Mouse (Mus musculus) limb, embryonic 15.5 days (tissue): Measurements from ENCODE around the gene Vax2. TPM values are rescaled to one million over a fixed set of nuclear protein-coding genes. Genes with fewer than 3 reads are reported as not detected.

ENCODE experiments used
- ATAC-seq: fragments of 200-750 bp; cut with Nextera tagmentation; 2 replicates; pipeline ENCODE4 v1.8.0; 2017; ENCODE audit warnings: low read depth, moderate TSS enrichment; ENCODE audit not compliant: insufficient number of reproducible peaks, low FRiP score, low TSS enrichment
- H3K27ac ChIP-seq: fragments of 300-500 bp; sonication (generic); 2 replicates; pipeline ENCODE4 v1.5.1; 2015; ENCODE audit warnings: moderate library complexity, mild to moderate bottlenecking, inconsistent platforms
- H3K27me3 ChIP-seq: fragments of 300-500 bp; sonication (generic); 2 replicates; pipeline ENCODE4 v1.6.1; 2015; ENCODE audit warnings: inconsistent platforms
- H3K36me3 ChIP-seq: fragments of 300-500 bp; sonication (generic); 2 replicates; pipeline ENCODE4 v1.6.1; 2015; ENCODE audit warnings: inconsistent platforms
- H3K4me1 ChIP-seq: fragments of 300-500 bp; sonication (generic); 2 replicates; pipeline ENCODE4 v1.6.1; 2015; ENCODE audit warnings: inconsistent platforms
- H3K4me2 ChIP-seq: fragments of 300-500 bp; sonication (generic); 2 replicates; pipeline ENCODE4 v1.6.1; 2015; ENCODE audit warnings: mild to moderate bottlenecking, inconsistent platforms
- H3K4me3 ChIP-seq: fragments of 300-500 bp; sonication (generic); 2 replicates; pipeline ENCODE4 v1.5.1; 2015; ENCODE audit warnings: mild to moderate bottlenecking, inconsistent platforms
- H3K9ac ChIP-seq: fragments of 300-500 bp; sonication (generic); 2 replicates; pipeline ENCODE4 v1.6.1; 2015; ENCODE audit warnings: inconsistent platforms
- H3K9me3 ChIP-seq: fragments of 300-500 bp; sonication (generic); 2 replicates; pipeline ENCODE4 v1.6.1; 2016; ENCODE audit warnings: inconsistent platforms
- WGBS: fragments of 180-500 bp; shearing (Covaris S2); methylation state at CpG from one replicate; pipeline ENCODE4 v1.1.7; 2015; 5-methylcytosine and 5-hydroxymethylcytosine counted together
- polyA plus RNA-seq: library from polyadenylated mRNA; unstranded; fragments of >200 nt; fragmentation: Nextera tagmentation; extraction: Ambion mirVana; gene quantifications from 2 replicates; pipeline ENCODE4 v1.2.1, GENCODE M21; 2015

Gene Vax2
- polyA plus RNA-seq = 1.2 and 1.3 TPM in 2 replicates

- H3K27me3 ChIP-seq = peaks cover 100% of the 10 kb centered on the region
- peaks cover 43% of the 10 kb centered on the region for H3K4me1 ChIP-seq
- H3K9ac ChIP-seq = no peak within 1 kb of the TSS
- peak within 1 kb of the TSS; percentile 91 for H3K4me2 ChIP-seq
- no peaks in the 10 kb centered on the region for H3K36me3 ChIP-seq
- ATAC-seq = peak; percentile 78
- H3K4me3 ChIP-seq = peak within 1 kb of the TSS; percentile 48
- no peak within 1 kb of the TSS for H3K27ac ChIP-seq
- WGBS = under 1% methylated on average over 43 of the region's 46 CpGs
- H3K9me3 ChIP-seq = no peaks in the 10 kb centered on the region
These were observed at the start of gene Vax2 for GRCm38 (mm10) chr6:83711067-83711675. Gene Vax2 (plus strand): TSS chr6:83711264.

- Histone ChIP-seq H3K27me3 (no peaks in the 10 kb centered on the region), H3K4me2 (no peak overlapping the region), H3K4me3 (no peak overlapping the region), H3K9me3 (no peaks in the 10 kb centered on the region), H3K9ac (no peak overlapping the region), H3K36me3 (no peaks in the 10 kb centered on the region), H3K27ac (no peak overlapping the region), H3K4me1 (no peaks in the 10 kb centered on the region)
- no peak for ATAC-seq
- 84% methylated on average over 2 of the region's 2 CpGs for WGBS
These were observed 46.1 kb upstream of the Vax2 start for GRCm38 (mm10) chr6:83665009-83665408.

GRCm38 (mm10) chr6:83673395-83673794, 37.7 kb upstream of the Vax2 start:
- Histone ChIP-seq H3K4me1 (no peaks in the 10 kb centered on the region), H3K4me2 (no peak overlapping the region), H3K9me3 (no peaks in the 10 kb centered on the region), H3K27me3 (no peaks in the 10 kb centered on the region), H3K9ac (no peak overlapping the region), H3K27ac (no peak overlapping the region), H3K36me3 (no peaks in the 10 kb centered on the region), H3K4me3 (no peak overlapping the region)
- 5% methylated on average over 4 of the region's 4 CpGs for WGBS
- no peak for ATAC-seq

- Histone ChIP-seq H3K27ac (no peak within 1 kb of the TSS), H3K9ac (no peak within 1 kb of the TSS), H3K4me3 (no peak within 1 kb of the TSS), H3K4me1 (no peaks in the 10 kb centered on the region), H3K36me3 (no peaks in the 10 kb centered on the region), H3K4me2 (no peak within 1 kb of the TSS), H3K9me3 (no peaks in the 10 kb centered on the region), H3K27me3 (0 out of 2 replicates have a peak, but pooled peaks cover 3% of the 10 kb centered on the region)
- ATAC-seq = no peak
- 77% methylated on average over 4 of the region's 4 CpGs for WGBS
These were observed 33.3 kb upstream of the Vax2 start, which contains the start of gene Cd207 for GRCm38 (mm10) chr6:83677757-83678156. Gene Cd207 (minus strand): TSS chr6:83677857.

- ATAC-seq = no peak
- no peak overlapping the region for H3K27ac ChIP-seq
- 0 out of 2 replicates have a peak, but pooled peaks cover 7% of the 10 kb centered on the region for H3K4me1 ChIP-seq
- H3K9me3 ChIP-seq = no peaks in the 10 kb centered on the region
- 76% methylated on average over 4 of the region's 4 CpGs for WGBS
- H3K27me3 ChIP-seq = peaks cover 76% of the 10 kb centered on the region
- H3K36me3 ChIP-seq = no peaks in the 10 kb centered on the region
- H3K9ac ChIP-seq = no peak overlapping the region
- H3K4me3 ChIP-seq = no peak overlapping the region
- no peak overlapping the region for H3K4me2 ChIP-seq
These were observed 21.7 kb upstream of the Vax2 start for GRCm38 (mm10) chr6:83689374-83689773.

- Histone ChIP-seq H3K4me2 (no peak overlapping the region), H3K36me3 (no peaks in the 10 kb centered on the region), H3K4me1 (0 out of 2 replicates have a peak, but pooled peaks cover 7% of the 10 kb centered on the region), H3K9me3 (no peaks in the 10 kb centered on the region), H3K9ac (no peak overlapping the region), H3K4me3 (no peak overlapping the region), H3K27ac (no peak overlapping the region), H3K27me3 (peaks cover 80% of the 10 kb centered on the region)
- WGBS = 23% methylated on average over 4 of the region's 5 CpGs
- ATAC-seq = no peak
These were observed 20.8 kb upstream of the Vax2 start for GRCm38 (mm10) chr6:83690277-83690676.

GRCm38 (mm10) chr6:83690936-83691335, 20.1 kb upstream of the Vax2 start:
- Histone ChIP-seq H3K9ac (no peak overlapping the region), H3K27me3 (peaks cover 81% of the 10 kb centered on the region), H3K36me3 (no peaks in the 10 kb centered on the region), H3K9me3 (no peaks in the 10 kb centered on the region), H3K4me3 (no peak overlapping the region), H3K4me2 (no peak overlapping the region), H3K4me1 (0 out of 2 replicates have a peak, but pooled peaks cover 7% of the 10 kb centered on the region), H3K27ac (no peak overlapping the region)
- 64% methylated on average over 2 of the region's 2 CpGs for WGBS
- no peak for ATAC-seq

GRCm38 (mm10) chr6:83692962-83693361, 18.1 kb upstream of the Vax2 start:
- no peak for ATAC-seq
- WGBS = 3% methylated on average over 12 of the region's 12 CpGs
- peaks cover 93% of the 10 kb centered on the region for H3K27me3 ChIP-seq
- H3K9me3 ChIP-seq = no peaks in the 10 kb centered on the region
- no peaks in the 10 kb centered on the region for H3K36me3 ChIP-seq
- no peak overlapping the region for H3K4me2 ChIP-seq
- no peak overlapping the region for H3K4me3 ChIP-seq
- H3K27ac ChIP-seq = no peak overlapping the region
- 0 out of 2 replicates have a peak, but pooled peaks cover 7% of the 10 kb centered on the region for H3K4me1 ChIP-seq
- no peak overlapping the region for H3K9ac ChIP-seq

- Histone ChIP-seq H3K4me2 (no peak overlapping the region), H3K9me3 (no peaks in the 10 kb centered on the region), H3K4me3 (no peak overlapping the region), H3K36me3 (no peaks in the 10 kb centered on the region), H3K4me1 (0 out of 2 replicates have a peak, but pooled peaks cover 7% of the 10 kb centered on the region), H3K27ac (no peak overlapping the region), H3K27me3 (peaks cover 96% of the 10 kb centered on the region), H3K9ac (no peak overlapping the region)
- no peak for ATAC-seq
- 2% methylated on average over 9 of the region's 9 CpGs for WGBS
These were observed 17.2 kb upstream of the Vax2 start for GRCm38 (mm10) chr6:83693835-83694234.

- H3K27ac ChIP-seq = no peak overlapping the region
- no peak overlapping the region for H3K4me2 ChIP-seq
- H3K27me3 ChIP-seq = peaks cover 97% of the 10 kb centered on the region
- 6% methylated on average over 3 of the region's 3 CpGs for WGBS
- H3K9me3 ChIP-seq = no peaks in the 10 kb centered on the region
- no peak for ATAC-seq
- no peak overlapping the region for H3K4me3 ChIP-seq
- no peaks in the 10 kb centered on the region for H3K36me3 ChIP-seq
- H3K9ac ChIP-seq = no peak overlapping the region
- H3K4me1 ChIP-seq = 0 out of 2 replicates have a peak, but pooled peaks cover 7% of the 10 kb centered on the region
These were observed 15.3 kb upstream of the Vax2 start for GRCm38 (mm10) chr6:83695731-83696130.

- Histone ChIP-seq H3K27me3 (peaks cover 96% of the 10 kb centered on the region), H3K36me3 (no peaks in the 10 kb centered on the region), H3K4me3 (no peak overlapping the region), H3K4me1 (0 out of 2 replicates have a peak, but pooled peaks cover 7% of the 10 kb centered on the region), H3K27ac (no peak overlapping the region), H3K4me2 (no peak overlapping the region), H3K9me3 (no peaks in the 10 kb centered on the region), H3K9ac (no peak overlapping the region)
- 2% methylated on average over 7 of the region's 7 CpGs for WGBS
- ATAC-seq = no peak
These were observed 14.4 kb upstream of the Vax2 start for GRCm38 (mm10) chr6:83696684-83697083.

GRCm38 (mm10) chr6:83697932-83698331, 13.1 kb upstream of the Vax2 start:
- H3K4me3 ChIP-seq = no peak overlapping the region
- H3K4me2 ChIP-seq = no peak overlapping the region
- H3K36me3 ChIP-seq = no peaks in the 10 kb centered on the region
- no peak overlapping the region for H3K9ac ChIP-seq
- no peak for ATAC-seq
- peaks cover 17% of the 10 kb centered on the region for H3K4me1 ChIP-seq
- no peak overlapping the region for H3K27ac ChIP-seq
- 6% methylated on average over 8 of the region's 8 CpGs for WGBS
- H3K27me3 ChIP-seq = peaks cover 94% of the 10 kb centered on the region
- H3K9me3 ChIP-seq = no peaks in the 10 kb centered on the region
